Mouse (Mus musculus) layer of hippocampus, adult 11-12 months (tissue): ENCODE measurements at regions not wholly inside any gene's neighbourhood (a gene's known extent, or its start where the extent isn't known, plus 50 kb on each side); places are given as distances from the start of the nearest gene placed in this dataset.

ENCODE experiments used
- DNase-seq: peaks from one replicate; pipeline ENCODE4 v3.0.0; 2022; ENCODE audit warnings: low spot score

DNA sequence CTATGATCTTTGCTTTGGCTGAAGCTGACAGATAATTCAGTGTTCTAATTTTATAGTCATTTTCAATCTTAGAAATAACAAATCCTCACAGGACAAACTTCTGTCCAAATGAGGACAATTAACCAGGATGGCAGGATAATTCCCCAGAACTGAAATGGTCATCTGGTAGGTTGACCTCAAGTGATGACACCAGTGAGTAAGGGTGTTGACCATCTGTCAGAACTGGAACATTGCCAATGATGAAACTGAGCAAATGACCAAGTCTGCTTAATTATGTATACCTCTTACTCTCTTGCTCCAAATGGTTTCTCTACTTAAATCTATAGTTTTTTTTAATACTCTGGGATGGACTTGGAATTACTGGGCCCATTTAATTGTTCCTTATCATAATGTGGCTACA, 1336.9 kb upstream of the Tenm3 start:
- DNase-seq, result no peak

DNA sequence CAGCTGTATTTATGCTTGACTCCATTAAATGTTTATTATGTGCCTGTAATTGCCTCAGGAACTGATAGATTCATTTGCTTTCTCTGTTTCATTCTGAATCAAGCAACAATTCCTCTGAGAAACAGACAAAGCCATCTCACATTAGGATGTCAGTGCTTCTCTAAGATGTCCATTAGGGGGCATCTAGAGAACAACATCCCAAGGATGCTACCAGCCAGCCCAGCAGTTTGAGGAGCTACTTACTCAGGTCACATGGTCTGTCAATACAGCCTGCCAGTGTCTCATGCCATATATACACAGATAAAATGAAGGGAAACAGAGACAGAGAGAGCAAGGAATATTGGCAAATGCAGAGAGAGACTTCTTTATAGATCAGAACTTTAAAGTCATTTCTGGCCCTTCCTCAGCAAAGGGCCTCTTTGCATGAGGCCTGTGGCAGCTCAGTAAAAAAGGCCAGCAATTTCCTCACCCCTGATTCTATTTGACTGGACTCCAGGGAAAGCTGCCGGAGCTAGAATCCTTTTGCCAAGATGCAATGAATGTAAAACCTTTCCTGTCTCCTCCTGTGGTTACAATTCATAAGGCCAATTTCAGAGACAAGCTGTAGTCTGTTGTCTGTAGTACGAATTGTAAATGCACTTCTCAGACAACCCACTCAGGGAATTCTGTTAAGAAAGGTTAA, 1321.2 kb upstream of the Tenm3 start:
- no peak for DNase-seq

DNA sequence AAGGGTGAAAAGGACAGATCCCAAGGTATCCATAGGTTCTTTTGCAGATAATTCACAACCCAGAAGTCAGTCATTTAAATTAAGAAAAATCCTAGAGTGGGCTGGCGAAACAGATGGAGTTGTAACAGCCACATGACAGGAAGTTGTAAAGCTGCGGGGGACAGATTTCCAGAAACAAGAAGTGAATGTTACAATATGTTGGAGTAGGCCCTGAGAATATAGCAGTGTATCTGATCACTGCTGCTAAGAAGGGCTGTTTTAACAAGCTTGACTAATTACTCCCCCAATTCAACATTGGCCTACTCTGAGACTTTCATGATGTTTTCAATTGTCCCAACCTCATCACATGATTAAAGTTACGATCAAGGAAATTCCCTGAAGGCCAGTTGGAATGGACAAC, 1317.3 kb upstream of the Tenm3 start:
- DNase-seq, result peak; percentile 8

DNA sequence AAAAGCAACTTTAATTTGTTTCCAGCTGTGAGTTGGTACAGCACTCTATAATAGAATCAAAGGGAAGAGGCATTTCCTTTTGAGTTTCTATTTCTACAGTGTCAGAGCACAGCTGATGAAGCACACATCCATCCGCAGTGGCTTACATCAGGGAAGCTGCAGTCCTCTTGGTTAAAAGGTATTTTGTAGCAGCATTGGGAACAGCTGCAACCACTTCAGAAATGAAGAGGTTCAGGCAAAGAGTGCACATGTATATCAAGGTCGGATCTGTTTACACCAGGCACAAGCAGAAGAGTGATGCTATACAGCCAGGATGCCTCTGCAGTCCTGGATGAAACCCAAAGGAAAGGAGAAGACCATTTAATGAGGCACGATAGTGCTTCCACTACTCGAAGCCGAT, 1316.6 kb upstream of the Tenm3 start:
- DNase-seq, result no peak

DNA sequence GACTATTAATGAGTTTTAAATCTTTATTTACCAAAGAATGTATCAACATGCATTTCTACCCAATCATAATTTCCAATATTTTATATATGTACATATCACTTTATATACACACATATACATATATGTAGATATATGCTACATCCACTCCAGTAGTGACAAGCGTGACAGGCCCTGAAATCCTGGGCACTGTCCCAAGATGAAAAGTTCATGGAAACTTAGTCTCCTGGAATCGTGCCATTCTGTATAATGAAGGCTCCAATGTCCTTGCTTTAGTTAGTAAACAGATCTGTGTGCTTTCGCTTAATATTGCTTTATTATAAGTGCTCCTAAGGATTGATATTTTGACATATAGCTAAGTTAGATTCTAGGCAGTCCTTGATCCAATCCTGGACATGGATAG, 1296.1 kb upstream of the Tenm3 start:
- no peak for DNase-seq

DNA sequence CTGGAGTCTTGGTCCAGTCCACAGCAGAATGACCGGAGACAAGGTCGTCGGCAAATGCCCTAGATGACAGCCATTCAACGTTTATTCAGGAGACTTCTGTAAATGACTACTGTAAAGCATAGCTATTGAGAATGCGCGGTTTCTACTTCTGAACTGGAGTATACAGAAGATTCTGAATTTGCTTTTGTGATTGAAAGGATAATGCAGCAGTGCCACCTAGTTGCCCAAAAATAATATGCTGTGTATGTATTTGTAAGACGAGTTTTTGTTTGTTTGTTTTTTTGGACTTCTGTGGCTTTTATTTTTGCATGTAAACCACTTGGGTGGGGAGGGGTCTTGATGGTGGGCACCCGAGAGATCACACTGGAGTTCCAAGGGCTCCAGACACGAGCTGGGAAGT, 1276.3 kb upstream of the Tenm3 start:
- peak; percentile 8 for DNase-seq

DNA sequence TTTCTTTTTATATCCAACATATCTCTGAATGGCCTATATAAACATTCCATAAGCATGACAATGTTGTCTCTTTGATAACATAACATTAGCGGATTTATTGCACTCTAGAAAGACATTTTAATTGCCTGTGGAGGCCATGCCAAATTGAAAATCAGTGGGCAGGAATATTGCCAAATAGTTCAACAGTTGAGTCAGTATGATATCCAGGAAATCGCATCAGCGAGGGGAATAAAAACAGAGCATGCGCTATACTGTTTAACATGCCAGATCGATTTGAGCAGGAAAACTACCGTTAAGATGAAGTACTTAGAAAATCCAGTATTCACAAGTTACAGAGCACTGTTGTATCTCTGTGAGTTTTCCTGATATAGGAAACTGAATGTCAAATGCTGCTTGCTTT, 1238.6 kb upstream of the Tenm3 start:
- no peak for DNase-seq

DNA sequence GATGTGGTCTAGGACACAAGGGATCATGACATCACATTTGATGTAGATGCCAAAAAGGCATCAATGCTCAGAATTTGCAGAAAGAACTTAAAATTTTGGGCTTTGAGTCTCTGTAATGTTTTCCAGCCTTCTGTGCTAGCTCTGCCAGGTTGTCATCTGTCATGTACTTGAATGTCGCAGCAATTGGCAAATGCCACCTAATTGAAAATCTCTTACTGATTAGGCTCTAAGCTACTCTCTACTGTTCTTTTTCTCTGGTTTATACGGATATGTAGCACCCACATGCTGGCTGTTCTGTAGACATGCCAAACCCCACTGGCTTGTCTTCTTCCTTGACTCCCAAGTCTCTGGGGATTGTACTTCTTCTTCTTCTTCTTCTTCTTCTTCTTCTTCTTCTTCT, 1193.3 kb upstream of the Tenm3 start:
- DNase-seq, result peak; percentile 30

DNA sequence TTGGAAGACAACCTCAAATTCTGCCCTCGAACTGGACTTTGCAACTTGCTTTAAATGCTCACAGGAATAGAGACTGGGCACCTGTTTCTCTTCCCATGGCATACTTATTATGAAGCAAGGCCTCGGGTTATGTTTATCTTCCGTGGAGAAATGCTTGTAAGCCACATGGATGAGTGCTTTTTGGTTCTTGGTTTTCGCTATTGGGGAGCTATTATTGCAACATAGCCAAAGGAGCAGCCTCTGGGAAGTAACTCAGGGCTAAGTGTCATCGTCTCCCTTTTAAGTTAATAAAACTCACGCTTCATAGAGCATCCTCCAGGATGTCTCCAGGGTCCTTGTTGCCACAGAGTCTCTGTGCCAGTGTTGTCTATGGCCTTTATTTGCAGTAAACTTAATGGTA, 1183.8 kb upstream of the Tenm3 start:
- no peak for DNase-seq

DNA sequence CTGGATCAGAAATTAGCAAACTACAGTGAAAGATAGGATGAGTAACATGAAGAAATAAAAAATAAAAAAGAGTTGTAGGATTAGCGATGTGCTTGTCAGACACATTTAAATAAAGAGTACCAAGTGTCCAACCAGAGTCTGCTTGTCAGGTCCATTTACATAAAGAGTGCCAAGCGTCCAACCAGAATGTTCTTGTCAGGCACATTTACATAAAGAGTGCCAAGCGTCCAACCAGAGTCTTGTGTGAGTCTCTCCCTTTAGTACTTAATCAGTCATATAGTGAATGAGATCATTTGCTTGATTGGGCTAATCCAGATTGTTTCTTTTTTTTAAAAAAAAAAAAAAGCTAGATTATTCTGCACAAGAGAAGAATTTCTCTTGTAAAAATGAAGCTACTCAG, 1163.8 kb upstream of the Tenm3 start:
- DNase-seq, result no peak

DNA sequence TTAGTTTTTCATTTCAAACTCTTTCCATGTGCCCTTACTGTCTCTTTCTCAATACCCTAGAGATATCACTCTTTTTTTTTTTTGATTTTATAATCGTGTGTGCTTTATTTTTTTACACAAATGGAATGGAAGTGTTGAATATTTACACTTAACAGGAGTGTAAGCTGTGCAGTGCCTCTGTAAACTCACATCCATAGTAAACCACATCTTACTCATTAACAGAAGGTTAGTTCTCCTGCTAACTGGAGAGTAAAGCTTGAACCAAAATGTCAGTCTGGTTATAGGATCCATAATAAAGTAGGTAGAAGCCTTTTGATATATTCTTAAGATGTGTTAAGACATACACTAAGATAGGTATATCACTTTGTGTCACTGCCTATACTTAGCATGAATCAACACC, 1160.5 kb upstream of the Tenm3 start:
- DNase-seq, result no peak

DNA sequence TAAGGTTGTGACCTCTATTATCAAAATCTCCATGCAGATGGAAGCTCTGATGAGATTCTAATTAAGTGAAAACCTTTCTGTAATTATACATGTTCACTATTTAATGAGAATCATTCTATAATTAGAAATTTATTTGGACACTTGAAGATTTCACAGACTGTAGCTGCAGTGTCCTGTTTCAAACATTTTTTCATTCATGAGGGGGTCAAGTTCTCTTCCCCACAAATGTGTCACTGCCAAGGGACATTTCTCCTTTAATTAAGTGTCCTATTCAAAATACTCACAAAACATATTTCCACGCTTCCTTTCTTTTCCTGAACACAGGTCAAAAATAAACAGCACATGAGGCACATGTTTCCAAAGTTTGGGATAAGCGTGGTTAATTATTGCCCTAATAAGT, 1159.9 kb upstream of the Tenm3 start:
- no peak for DNase-seq

DNA sequence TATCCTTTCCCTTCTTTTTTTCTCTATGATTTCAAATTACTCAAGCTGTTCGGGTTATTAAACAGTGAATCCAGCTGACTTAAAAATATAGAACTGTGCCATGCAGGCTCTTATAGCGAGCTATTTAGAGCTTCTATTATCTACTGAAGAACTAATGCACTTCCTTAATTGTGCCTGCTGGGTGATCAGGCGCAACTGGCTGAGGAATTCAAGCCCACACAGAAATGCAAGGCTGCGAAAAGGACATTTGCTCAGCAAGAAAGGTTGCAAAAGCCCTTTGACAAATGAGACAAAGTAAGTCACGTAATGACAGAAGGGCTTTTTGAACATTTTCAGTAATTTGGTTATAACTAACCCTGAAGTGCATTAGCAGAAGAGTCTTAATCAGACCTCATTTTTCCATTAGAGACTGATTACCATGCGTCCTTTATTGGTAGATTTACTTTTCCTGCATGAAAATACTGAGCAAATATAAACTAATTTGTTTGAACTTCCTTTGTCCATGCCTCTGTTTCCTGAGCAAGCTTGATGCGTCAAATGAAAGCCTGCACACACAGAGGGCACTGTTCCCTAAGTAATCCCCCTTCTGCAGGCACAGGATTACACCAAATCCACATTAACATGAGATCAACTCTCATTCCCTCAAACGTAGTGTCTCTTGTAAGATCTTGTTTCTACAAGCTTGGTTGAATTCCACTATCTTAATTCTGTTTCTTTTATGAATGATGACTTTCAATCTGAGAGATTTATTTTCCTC, 1154.7 kb upstream of the Tenm3 start:
- no peak for DNase-seq
